Mouse (Mus musculus) liver, postnatal 0 days (tissue): Measurements from ENCODE around the gene Hist2h3c1. TPM values are rescaled to one million over a fixed set of nuclear protein-coding genes. Genes with fewer than 3 reads are reported as not detected.
"Not testable (repeated sequence)": the region's sequence is repeated elsewhere in the genome, so short reads cannot be mapped to it uniquely, and the experiment has no call there.

Source experiments
- ATAC-seq: fragments of 200-750 bp; cut with Nextera tagmentation; 2 replicates; pipeline ENCODE4 v1.8.0; 2017; ENCODE audit warnings: mild to moderate bottlenecking, moderate library complexity
- DNase-seq: peaks from one replicate; pipeline ENCODE4 v3.0.0-alpha.2; 2016
- H3K27ac ChIP-seq: fragments of 300-500 bp; sonication (generic); 2 replicates; pipeline ENCODE4 v1.5.1; 2014; ENCODE audit warnings: antibody characterized with exemption, moderate library complexity, mild to moderate bottlenecking, low read depth
- H3K27me3 ChIP-seq: fragments of 300-500 bp; sonication (generic); 2 replicates; pipeline ENCODE4 v1.6.1; 2014; ENCODE audit warnings: low read length, control low read depth, mixed read lengths; ENCODE audit not compliant: insufficient read depth
- H3K36me3 ChIP-seq: fragments of 300-500 bp; sonication (generic); replicated peaks from 2 replicates; pipeline ENCODE4 v1.6.1; 2014; ENCODE audit warnings: mild to moderate bottlenecking, control low read depth, low read length, moderate library complexity, mixed read lengths; ENCODE audit not compliant: insufficient read depth
- H3K4me1 ChIP-seq: fragments of 300-500 bp; sonication (generic); 2 replicates; pipeline ENCODE4 v1.6.1; 2014; ENCODE audit warnings: antibody characterized with exemption, mild to moderate bottlenecking, control low read depth; ENCODE audit not compliant: insufficient read depth
- H3K4me2 ChIP-seq: fragments of 300-500 bp; sonication (generic); 2 replicates; pipeline ENCODE4 v1.6.1; 2014; ENCODE audit warnings: low read depth, mild to moderate bottlenecking, low read length, moderate library complexity, mixed read lengths
- H3K4me3 ChIP-seq: fragments of 300-500 bp; sonication (generic); 2 replicates; pipeline ENCODE4 v1.5.1; 2014; ENCODE audit warnings: low read depth, low read length
- H3K9ac ChIP-seq: fragments of 300-500 bp; sonication (generic); replicated peaks from 2 replicates; pipeline ENCODE4 v1.6.1; 2014; ENCODE audit warnings: mild to moderate bottlenecking, moderate library complexity
- H3K9me3 ChIP-seq: fragments of 300-500 bp; sonication (generic); 2 replicates; pipeline ENCODE4 v1.6.1; 2016; ENCODE audit warnings: mild to moderate bottlenecking, control low read depth, low read length, mixed read lengths
- CTCF ChIP-seq: sonication (generic); IDR thresholded peaks from 2 replicates; pipeline ENCODE4 v1.5.1; 2016; ENCODE audit warnings: antibody characterized with exemption, low read depth
- EP300 ChIP-seq: IDR thresholded peaks from 2 replicates; pipeline ENCODE4 v1.6.1; 2016; ENCODE audit warnings: antibody characterized with exemption, low read depth, mild to moderate bottlenecking
- WGBS: fragments of 180-500 bp; shearing (Covaris S2); extraction: QIAGEN DNeasy Blood & Tissue Kit; methylation state at CpG from one replicate; pipeline ENCODE4 v1.1.7; 2014; ENCODE audit not compliant: insufficient replicate concordance; 5-methylcytosine and 5-hydroxymethylcytosine counted together
- polyA plus RNA-seq: library from polyadenylated mRNA; unstranded; fragments of >200 nt; fragmentation: Nextera tagmentation; extraction: Ambion mirVana; gene quantifications from 2 replicates; pipeline ENCODE4 v1.2.1, GENCODE M21; 2015

Gene Hist2h3c1
- polyA plus RNA-seq, 1 experiment from 2014 or later = 1.5 TPM

GRCm38 (mm10) chr3:96209242-96209641 lies 37.2 kb upstream of the Hist2h3c1 start:
- no peak overlapping the region for H3K9ac ChIP-seq
- peaks cover 10% of the 10 kb centered on the region for H3K4me1 ChIP-seq
- H3K9me3 ChIP-seq = no peaks in the 10 kb centered on the region
- H3K36me3 ChIP-seq = no peaks in the 10 kb centered on the region
- DNase-seq (peak; percentile 34), ATAC-seq (no peak)
- no peak overlapping the region for H3K4me3 ChIP-seq
- no peak overlapping the region for H3K4me2 ChIP-seq
- H3K27ac ChIP-seq = no peak overlapping the region
- WGBS = 35% methylated on average over 15 of the region's 15 CpGs
- no peaks in the 10 kb centered on the region for H3K27me3 ChIP-seq
- TF ChIP-seq CTCF = peak; percentile 57
- no peak for TF ChIP-seq EP300

DNA sequence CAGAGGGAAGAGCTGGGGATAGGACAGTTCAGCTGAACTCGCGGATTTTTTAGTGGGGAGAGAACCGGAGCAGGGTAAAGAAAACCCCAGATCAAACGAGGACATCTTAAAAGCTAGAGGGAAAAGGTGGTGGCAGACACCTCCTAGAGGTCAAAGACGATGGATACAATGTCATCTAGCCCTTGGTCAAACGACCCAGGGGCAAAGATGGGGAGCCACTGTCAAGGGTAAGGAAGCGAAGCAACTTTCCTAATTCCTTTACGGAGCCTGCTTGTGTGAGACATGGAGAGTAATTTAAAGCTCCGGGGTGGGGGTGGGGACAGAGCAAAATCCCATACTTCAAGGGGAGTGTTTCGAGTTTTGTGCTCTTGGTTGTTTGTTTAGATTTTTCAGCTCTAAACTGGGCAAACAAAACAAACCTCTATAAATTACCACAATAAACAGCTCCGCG lies 27.3 kb upstream of the Hist2h3c1 start:
- TF ChIP-seq CTCF = peak; percentile 65
- TF ChIP-seq EP300 = no peak
- Histone ChIP-seq H3K4me1 (peaks cover 41% of the 10 kb centered on the region), H3K4me2 (peak overlapping the region; percentile 70), H3K9me3 (no peaks in the 10 kb centered on the region), H3K9ac (peak overlapping the region; percentile 93), H3K36me3 (no peaks in the 10 kb centered on the region), H3K27ac (peak overlapping the region; percentile 99), H3K27me3 (no peaks in the 10 kb centered on the region), H3K4me3 (peak overlapping the region; percentile 67)
- WGBS = 0% methylated on average over 12 of the region's 12 CpGs
- peak; percentile 7 for ATAC-seq
- DNase-seq = peak; percentile 52

DNA sequence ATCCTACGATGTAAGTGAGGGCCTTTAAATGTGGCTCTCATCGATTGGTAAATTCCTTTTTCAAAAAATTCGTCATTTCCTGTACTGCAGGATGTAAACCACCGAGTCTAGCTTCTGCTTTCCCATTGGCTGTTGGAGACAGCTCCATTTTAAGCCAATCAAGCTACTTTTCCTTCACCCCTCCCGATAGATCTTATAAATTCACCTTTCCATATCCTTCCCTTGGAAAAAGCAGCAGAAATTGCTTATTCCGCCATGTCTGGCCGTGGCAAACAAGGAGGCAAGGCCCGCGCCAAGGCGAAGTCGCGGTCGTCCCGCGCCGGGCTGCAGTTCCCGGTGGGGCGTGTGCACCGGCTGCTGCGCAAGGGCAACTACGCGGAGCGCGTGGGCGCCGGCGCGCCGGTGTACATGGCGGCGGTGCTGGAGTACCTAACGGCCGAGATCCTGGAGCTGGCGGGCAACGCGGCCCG lies 26.8 kb upstream of the Hist2h3c1 start, which contains the start of the genes Bola1 and Hist2h2ab:
Gene Bola1, minus strand, starts transcription at position 49 of the 470 bp plus-strand sequence.
Gene Hist2h2ab, plus strand, starts transcription at position 205 of the 470 bp plus-strand sequence.
- peak within 1 kb of the TSS; percentile 99 for H3K27ac ChIP-seq
- under 1% methylated on average over 37 of the region's 37 CpGs for WGBS
- TF ChIP-seq CTCF (no peak), EP300 (peak; percentile 45; the same call in 1 of the 2 replicates)
- DNase-seq (peak; percentile 79), ATAC-seq (peak; percentile 62)
- H3K4me1 ChIP-seq = peaks cover 40% of the 10 kb centered on the region
- H3K4me2 ChIP-seq = peak within 1 kb of the TSS; percentile 70
- peak within 1 kb of the TSS; percentile 67 for H3K4me3 ChIP-seq
- peak within 1 kb of the TSS; percentile 93 for H3K9ac ChIP-seq
- H3K27me3 ChIP-seq = no peaks in the 10 kb centered on the region
- H3K36me3 ChIP-seq = no peaks in the 10 kb centered on the region
- no peaks in the 10 kb centered on the region for H3K9me3 ChIP-seq

DNA sequence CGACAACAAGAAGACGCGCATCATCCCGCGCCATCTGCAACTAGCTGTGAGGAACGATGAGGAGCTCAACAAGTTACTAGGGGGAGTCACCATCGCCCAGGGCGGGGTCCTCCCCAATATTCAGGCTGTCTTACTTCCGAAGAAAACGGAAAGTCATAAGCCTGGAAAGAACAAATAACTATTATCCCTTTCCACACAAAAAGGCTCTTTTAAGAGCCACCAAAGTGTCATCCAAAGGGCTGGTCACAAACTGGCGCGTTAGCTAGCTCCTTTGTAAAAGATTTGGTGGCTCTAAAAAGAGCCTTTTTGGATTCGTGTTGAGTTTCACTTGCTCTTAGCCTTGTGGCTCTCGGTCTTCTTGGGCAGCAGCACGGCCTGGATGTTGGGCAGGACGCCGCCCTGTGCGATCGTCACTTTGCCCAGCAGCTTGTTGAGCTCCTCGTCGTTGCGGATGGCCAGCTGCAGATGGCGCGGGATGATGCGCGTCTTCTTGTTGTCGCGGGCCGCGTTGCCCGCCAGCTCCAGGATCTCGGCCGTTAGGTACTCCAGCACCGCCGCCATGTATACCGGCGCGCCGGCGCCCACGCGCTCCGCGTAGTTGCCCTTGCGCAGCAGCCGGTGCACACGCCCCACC lies 26.2 kb upstream of the Hist2h3c1 start:
- Histone ChIP-seq H3K9ac (peak overlapping the region; percentile 93), H3K27ac (peak overlapping the region; percentile 99), H3K4me2 (peak overlapping the region; percentile 70), H3K4me1 (peaks cover 45% of the 10 kb centered on the region), H3K4me3 (peak overlapping the region; percentile 67)
- not testable (repeated sequence) for H3K9me3 ChIP-seq, ATAC-seq, H3K27me3 ChIP-seq, H3K36me3 ChIP-seq
- DNase-seq = peak; percentile 62
- WGBS = 0% methylated on average over 23 of the region's 47 CpGs

- no peaks in the 10 kb centered on the region for H3K9me3 ChIP-seq
- H3K27me3 ChIP-seq = no peaks in the 10 kb centered on the region
- 1% methylated on average over 43 of the region's 43 CpGs for WGBS
- peak within 1 kb of the TSS; percentile 70 for H3K4me2 ChIP-seq
- H3K27ac ChIP-seq = peak within 1 kb of the TSS; percentile 99
- H3K9ac ChIP-seq = peak within 1 kb of the TSS; percentile 93
- peak; percentile 88 for ATAC-seq
- H3K36me3 ChIP-seq = no peaks in the 10 kb centered on the region
- H3K4me1 ChIP-seq = peaks cover 45% of the 10 kb centered on the region
- H3K4me3 ChIP-seq = peak within 1 kb of the TSS; percentile 67
- peak; percentile 88 for DNase-seq
- TF ChIP-seq EP300 = peak; percentile 88
- 0 out of 2 replicates have a peak, but pooled peaks have one; percentile 1 for TF ChIP-seq CTCF
Measured at GRCm38 (mm10) chr3:96220765-96221639, 25.5 kb upstream of the Hist2h3c1 start, which contains the start of the genes Hist2h2ac and Hist2h2be. Gene Hist2h2ac, minus strand, starts transcription at chr3:96220880. Gene Hist2h2be, plus strand, starts transcription at chr3:96221119.

GRCm38 (mm10) chr3:96221640-96222038 lies 24.8 kb upstream of the Hist2h3c1 start:
- Histone ChIP-seq H3K27ac (peak overlapping the region; percentile 99), H3K27me3 (no peaks in the 10 kb centered on the region), H3K4me2 (peak overlapping the region; percentile 70), H3K9me3 (no peaks in the 10 kb centered on the region), H3K36me3 (no peaks in the 10 kb centered on the region), H3K4me3 (peak overlapping the region; percentile 67), H3K9ac (peak overlapping the region; percentile 93), H3K4me1 (peaks cover 45% of the 10 kb centered on the region)
- TF ChIP-seq EP300 (no peak), CTCF (no peak)
- ATAC-seq = no peak
- DNase-seq = peak; percentile 55
- 13% methylated on average over 9 of the region's 9 CpGs for WGBS
